Mouse (Mus musculus): Measurements from ENCODE around the gene Fyco1.

Fyco1 gene

GRCm38 (mm10) chr9:123851713-123852448, at the start of gene Fyco1:
Gene Fyco1, minus strand, starts transcription at chr9:123851899.
- peak; percentile 93 to 95 for DNase-seq

- no peak for DNase-seq
These were observed 20.4 kb upstream of the Fyco1 start for GRCm38 (mm10) chr9:123872049-123872448.

GRCm38 (mm10) chr9:123869167-123869784, 17.6 kb upstream of the Fyco1 start:
- no peak for DNase-seq

GRCm38 (mm10) chr9:123863641-123864040, 11.9 kb upstream of the Fyco1 start:
- no peak for DNase-seq

- DNase-seq = no peak
These were observed 11.4 kb upstream of the Fyco1 start for GRCm38 (mm10) chr9:123862895-123863616.

- no peak for DNase-seq
These were observed 10.2 kb upstream of the Fyco1 start, which contains the start of gene Xcr1 for GRCm38 (mm10) chr9:123861929-123862328. Gene Xcr1, minus strand, starts transcription at chr9:123862029.

GRCm38 (mm10) chr9:123856836-123857235, 5.1 kb upstream of the Fyco1 start:
- no peak for DNase-seq

- peak; percentile 13 to 37 for DNase-seq
These were observed 1.0 kb upstream of the Fyco1 start for GRCm38 (mm10) chr9:123852449-123853390.

GRCm38 (mm10) chr9:123851062-123851712, 512 bp downstream of the Fyco1 start:
- peak in 1 of 2 experiments; percentile 55 for DNase-seq

GRCm38 (mm10) chr9:123850705-123851061, 1.0 kb downstream of the Fyco1 start:
- peak; percentile 28 to 40 for DNase-seq

GRCm38 (mm10) chr9:123849976-123850695, 1.6 kb downstream of the Fyco1 start:
- DNase-seq = peak; percentile 25 to 29

GRCm38 (mm10) chr9:123846490-123846889, 5.2 kb downstream of the Fyco1 start:
- no peak for DNase-seq

- DNase-seq = no peak
These were observed 6.6 kb downstream of the Fyco1 start for GRCm38 (mm10) chr9:123845120-123845519.

GRCm38 (mm10) chr9:123844468-123844867, 7.2 kb downstream of the Fyco1 start:
- no peak for DNase-seq

GRCm38 (mm10) chr9:123840243-123840642, 11.5 kb downstream of the Fyco1 start:
- no peak for DNase-seq

GRCm38 (mm10) chr9:123835851-123836250, 15.8 kb downstream of the Fyco1 start:
- DNase-seq = no peak

- DNase-seq = peak; percentile 3 to 10
These were observed 22.8 kb downstream of the Fyco1 start for GRCm38 (mm10) chr9:123828916-123829315.

GRCm38 (mm10) chr9:123826631-123827030, 25.1 kb downstream of the Fyco1 start:
- no peak for DNase-seq

GRCm38 (mm10) chr9:123818601-123819000, 33.1 kb downstream of the Fyco1 start:
- no peak for DNase-seq

- DNase-seq = no peak
These were observed 35.7 kb downstream of the Fyco1 start for GRCm38 (mm10) chr9:123815996-123816395.

- DNase-seq = no peak
These were observed 36.3 kb downstream of the Fyco1 start for GRCm38 (mm10) chr9:123815444-123815843.

All from cerebellum, postnatal 10 days (tissue).